Mouse (Mus musculus) fat pad, adult 2 months (tissue): ENCODE data around the gene Sae1.
A peak's percentile ranks its signal among the peaks of the same experiment; 100 is the strongest.
"Not testable (repeated sequence)": the region's sequence is repeated elsewhere in the genome, so short reads cannot be mapped to it uniquely, and the experiment has no call there.

Experiments used
- DNase-seq: peaks from one replicate; pipeline ENCODE4 v3.0.0-alpha.2; 2011; ENCODE audit warnings: low read depth, low spot score; ENCODE audit errors: extremely low read depth

Sae1 gene

DNA sequence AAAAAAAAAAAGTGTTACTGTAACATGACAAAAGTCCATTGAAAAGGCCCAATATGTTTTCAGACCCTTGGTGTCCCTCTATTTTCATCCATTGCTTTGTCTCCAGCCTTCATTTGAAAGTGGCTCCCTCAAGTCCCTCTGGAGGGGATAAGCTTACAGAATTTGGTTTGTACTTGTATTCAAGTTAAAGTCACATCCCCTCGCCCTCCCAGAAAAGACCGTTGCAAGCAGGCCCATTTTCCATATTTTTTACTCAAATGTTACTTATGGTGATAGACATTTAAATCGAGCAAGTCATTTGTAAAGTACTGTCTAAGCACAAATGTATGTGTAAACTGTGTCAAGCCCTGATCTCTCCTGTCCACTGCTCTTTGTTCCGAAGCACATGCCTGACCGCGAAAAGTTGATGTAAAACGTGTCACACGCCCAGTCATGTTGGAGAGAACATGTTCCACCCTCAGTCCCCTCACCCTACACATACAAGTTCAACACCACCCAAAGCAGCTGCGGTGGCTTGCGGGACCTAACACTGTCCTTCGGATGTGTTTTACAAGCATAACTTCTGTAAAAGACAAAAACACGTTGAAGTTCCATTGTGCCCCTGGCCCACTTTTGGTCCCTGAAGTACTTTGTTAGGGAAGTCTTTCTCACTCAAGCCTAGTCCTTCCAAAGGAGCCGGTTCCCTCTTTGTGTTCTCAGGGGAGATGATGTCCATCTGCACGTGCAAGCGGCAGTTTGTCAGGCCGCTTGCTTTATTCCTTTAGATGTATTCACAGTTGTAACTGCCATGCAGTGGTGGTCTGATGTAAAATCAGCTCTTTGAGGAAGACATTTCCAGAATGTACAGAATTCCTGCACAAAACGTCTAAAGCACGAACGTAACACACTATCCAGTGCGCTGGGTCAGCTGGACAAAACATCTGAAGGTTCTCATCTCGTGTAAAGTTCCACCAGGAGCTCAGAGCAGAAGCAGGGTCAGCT lies 15.7 kb upstream of the Sae1 start:
- no peak for DNase-seq

DNA sequence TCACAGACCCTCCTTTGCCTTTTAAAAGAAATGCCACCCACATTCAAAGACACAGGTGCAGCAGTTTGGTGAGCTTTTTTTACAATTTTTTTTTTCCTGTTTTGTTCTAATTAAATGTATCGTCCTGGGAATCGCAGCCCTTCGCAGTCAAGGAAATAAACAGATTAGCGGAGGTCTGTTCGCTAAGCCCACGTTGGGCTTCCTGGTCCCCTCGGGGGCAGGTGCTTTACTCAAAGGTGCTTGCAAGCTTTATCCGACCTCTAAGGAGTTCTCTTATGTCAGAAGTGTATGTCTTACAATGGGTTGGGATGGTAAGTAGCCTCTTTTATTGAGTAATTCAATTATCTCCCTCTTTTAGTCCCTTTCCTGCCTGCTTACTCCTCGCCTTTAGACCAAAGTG lies 14.8 kb upstream of the Sae1 start:
- DNase-seq, result no peak

DNA sequence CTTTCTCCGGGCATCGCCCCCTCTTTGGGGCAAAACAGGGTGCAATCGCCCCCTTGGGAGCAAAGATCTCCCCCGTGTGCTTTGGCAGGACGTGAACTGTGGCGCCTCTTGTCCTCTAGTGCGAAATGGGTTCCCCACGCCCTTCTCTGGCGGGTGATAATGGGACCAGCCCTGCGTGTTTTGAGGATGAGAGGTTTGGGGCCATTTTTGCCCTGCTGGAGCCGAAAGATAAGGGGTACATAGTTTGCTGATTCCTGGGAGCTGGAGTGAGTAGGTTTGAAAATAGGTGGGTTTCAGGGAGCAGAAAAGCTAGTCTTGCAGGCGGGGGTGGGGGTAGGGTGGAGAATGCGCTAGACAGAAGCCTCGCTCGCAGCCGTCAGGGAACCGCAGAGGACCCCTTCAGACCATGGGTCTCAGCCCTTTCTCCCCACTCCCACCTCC lies 14.4 kb upstream of the Sae1 start:
- no peak for DNase-seq

DNA sequence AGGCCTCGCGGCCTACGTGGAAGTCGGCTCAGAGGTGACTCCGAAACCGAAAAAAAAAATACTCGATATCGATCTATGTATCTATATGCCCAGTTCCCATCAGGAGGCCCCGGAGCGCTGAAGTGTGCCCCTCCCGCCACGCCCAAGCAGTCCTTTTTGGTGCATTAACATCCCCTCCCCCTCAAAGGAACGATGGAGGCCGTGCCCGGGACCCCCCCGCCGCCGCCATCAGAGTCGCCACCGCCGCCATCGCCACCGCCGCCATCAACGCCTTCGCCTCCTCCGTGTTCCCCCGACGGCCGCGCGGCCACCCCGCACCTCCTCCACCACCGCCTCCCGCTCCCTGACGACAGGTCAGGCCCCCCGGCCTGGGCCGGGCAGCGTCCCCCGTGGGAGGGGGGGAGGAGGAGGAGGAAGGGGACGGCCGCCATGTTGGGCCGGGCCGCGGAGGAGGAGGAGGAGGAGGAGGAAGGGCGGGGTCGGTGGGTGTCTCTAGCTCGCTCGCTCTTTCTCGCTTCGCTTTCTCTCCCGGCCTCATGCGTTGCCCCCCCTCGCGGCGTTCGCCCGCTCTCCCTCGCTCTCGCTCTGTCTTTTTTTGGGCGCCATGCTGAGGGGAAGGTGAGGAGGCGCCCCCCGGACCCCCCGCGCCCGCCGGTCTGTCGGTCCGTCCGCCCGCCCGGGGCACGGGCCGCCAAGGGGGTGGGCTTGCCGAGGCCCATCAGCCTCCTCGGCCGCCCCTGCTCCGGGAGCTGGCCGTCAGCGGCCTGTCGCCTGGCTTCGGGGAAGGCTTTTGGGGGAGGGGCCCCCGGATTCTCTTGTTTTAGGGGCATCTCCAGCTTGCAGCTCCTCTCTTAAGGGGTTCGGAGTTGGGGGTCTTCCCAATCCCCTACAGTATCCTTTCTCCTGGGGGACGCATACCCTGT lies 13.3 kb upstream of the Sae1 start, which contains the start of gene Zc3h4:
Zc3h4 (plus strand) TSS at position 222 of the 923 bp plus-strand sequence.
- DNase-seq, result no peak

DNA sequence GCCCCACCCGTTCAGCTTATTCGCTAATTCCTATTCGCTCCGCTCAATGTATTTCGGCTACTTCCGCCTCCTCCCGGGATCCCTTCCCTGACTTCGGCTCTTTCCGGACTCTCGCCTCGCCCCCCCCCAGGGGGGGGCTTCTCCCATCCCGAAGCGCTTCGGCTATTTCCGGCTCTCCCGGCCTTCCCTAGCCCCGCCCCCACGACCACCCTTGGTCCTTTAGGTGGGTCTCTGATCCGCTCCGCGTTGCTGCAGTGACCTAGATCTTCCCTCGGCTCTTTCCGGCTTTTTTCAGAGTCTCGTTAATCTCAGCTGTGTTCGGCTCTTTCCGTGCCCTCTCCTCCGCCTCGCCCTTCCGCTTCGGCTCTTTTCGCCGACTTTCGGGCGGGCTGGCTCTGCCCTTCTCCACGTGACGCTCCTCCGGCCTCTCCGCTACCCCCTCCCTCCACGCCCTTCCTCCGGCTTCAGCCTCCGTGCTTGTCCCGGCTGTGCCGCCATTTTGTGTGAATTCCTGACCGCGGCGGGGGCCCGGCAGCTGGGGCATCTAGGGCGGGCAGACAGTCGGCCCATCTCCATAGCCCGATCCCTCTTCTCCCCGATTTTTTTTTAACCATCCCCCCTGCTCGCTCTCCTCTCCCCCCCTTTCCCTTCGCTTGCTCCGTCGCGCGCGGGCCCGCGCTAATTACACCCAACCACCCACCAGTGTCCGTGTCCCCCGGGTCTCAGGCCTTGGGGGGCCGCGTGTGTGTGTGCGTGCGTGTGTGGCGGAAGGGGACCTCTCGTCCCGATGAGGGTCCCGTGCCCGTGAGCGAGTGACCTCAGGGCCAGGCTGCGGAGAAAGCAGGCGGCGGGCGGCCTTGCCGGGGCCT lies 12.4 kb upstream of the Sae1 start:
- peak; percentile 57 for DNase-seq

DNA sequence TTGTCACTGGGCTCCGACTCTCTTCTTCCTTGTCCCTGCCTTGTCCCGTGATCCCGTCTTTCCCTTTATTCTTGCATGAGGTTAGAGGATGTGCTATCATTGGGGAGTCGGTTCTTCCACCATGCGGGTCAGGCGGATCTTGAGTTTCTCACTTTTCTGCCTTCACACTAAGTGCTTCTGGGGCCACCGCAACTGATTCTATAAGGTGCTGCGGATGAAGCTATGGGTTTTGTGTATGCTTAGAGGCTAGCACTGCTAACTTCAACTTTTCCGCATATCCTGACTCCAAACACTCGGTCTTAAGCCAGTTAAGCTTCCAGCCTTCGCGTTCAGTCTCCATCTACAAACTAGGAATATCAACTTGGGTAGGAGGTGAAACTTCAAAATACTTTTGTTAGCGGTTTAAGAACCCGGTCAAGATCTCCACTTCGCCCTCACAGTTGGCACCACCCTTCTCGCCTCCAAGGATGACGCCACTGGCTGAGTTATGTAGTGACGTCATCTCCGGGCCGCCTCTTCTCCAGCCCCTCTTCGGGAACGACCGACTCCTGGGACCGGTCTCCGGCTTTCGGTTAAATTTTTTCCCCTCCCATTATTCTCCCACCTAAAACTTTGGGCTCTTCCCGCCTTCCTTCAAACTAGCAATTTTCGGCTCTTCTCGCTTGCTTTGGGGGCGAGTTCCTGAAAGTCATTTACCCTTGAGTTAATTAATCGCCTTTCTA lies 11.7 kb upstream of the Sae1 start:
- DNase-seq, result no peak

DNA sequence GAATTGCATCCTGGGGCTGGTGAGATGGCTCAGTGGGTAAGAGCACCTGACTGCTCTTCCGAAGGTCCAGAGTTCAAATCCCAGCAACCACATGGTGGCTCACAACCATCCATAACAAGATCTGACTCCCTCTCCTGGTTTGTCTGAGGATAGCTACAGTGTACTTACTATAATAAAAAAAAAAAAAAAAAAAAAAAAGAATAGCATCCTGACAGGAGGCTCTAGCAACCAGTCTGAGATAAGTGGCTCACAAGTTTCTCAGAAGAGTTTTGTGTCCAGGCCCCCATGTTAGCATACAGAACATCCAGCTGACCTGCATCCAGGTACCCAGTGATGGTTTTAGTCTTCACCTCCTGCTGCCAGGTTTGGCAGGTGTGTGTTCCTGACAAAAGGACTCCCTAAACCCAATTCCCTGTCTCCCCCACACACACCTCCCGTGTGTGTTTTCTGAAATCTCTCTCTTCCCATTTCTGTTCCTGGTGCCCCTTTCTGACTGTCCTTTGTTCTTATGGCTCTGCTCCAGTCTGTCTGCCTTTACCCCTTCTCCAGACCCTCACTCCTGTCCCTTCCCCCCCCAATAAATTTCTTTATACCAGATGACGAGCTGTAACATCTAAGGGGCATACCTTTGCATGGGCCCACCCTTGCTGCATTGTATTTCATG lies 10.9 kb upstream of the Sae1 start:
- DNase-seq, result no peak

DNA sequence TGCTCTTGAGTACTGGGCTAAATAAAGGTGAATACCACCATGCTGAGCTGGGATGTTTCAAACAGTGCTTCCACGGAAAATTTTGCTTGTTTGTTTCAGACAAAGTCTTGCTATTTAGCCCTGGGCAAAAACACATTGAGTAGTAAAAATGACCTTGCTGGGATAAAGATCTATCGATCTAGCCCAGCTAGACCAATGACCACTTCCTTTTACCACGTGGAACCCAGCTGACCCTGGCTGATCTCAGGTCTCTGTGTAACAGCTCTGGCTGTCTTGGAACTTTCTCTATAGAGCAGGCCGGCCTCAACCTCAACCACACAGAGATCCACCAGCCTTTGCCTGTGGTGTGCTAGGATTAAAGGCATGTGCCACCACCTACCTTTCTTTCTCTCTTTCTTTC lies 9.9 kb upstream of the Sae1 start:
- DNase-seq, result no peak

DNA sequence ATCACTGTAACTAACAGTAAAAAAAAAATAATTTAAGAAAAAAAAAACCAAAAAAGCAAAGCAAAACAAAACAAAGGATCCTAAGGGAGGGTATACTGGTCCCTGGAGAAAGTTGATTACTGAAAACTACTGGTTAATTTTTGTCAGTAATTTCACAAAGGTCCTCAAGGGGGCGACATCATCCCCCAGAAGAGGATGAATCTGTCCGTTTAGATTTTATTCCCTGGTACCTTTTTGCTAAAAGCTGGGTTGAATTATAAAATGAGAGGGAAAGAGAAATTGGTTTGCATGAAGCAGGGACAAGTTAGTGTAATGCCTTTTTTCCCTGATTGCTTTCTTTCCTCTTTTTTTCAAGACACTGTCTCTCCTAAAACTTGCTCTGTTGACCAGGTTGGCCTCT lies 8.3 kb upstream of the Sae1 start:
- DNase-seq, result no peak

DNA sequence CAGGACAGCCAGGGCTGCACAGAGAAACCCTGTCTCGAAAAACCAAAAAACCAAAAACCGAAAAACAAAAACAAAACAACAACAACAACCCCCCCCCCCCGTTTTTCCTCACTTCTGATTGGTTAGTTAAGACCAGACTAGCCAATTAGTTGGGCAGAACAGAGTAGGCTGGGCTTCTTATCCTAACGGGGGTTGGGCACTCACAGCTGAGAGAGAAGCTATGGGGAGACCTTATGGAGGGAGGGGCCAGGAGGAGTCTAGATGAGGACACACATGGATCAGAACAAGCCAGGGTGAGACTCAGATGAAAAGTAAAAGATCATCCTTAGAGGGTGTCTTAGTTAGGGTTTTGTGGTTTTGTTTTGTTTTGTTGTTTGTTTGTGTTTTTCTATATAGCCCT lies 5.3 kb upstream of the Sae1 start:
- DNase-seq, result no peak

DNA sequence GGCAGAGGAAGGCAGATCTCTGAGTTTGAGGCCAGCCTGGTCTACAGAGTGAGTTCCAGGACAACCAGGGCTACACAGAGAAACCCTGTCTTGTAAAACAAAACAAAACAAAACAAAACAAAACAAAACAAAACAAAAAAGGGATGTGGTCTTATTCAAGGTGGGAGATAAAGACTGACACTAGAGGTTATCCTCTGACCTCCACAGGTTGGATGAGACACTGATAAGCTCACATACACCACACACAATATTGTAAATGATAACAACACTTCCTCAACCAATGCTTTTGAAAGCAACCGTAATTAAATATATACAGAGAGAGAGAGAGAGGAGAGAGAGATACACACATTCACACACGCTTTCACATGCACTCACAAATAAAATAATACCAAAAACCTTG lies 2.3 kb upstream of the Sae1 start:
- DNase-seq, result not testable (repeated sequence)

DNA sequence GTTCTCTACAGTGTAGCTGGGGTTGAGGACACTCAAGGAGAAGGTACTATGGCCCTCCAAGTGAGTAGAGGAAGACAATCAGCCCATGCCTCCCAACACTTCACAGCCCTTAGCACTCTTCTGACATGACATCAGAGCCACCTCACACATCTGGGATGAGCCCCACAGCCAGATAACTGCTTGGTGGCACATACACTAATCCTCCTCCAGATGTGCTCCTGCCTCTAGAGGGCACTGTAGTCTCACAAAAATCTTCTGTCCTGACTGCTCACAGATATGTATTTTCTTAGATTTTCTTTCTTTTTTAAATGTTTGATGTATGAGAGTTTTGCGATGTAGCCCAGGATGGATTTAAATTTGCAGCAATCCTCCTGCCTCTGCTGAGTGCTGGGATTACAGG lies 11.1 kb downstream of the Sae1 start:
- DNase-seq, result no peak

DNA sequence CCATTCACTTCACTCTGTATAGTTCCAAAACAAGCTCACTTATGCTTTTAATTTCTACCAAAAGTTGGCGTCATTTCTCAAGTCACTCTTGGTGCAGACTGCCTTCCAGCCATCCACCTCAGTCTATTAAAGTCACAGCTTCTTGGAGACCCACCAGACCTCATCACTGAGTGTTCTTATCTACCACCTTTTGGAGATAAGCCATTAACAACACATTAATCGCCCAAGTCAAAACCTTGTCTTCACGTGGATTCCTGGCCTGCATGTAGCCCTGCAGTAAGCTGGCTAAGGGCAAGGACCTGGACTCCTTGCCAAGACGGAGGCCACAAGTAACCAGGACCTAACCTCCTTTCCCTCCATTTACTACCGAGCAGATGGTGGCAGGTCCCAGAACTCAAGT lies 12.6 kb downstream of the Sae1 start:
- DNase-seq, result no peak

DNA sequence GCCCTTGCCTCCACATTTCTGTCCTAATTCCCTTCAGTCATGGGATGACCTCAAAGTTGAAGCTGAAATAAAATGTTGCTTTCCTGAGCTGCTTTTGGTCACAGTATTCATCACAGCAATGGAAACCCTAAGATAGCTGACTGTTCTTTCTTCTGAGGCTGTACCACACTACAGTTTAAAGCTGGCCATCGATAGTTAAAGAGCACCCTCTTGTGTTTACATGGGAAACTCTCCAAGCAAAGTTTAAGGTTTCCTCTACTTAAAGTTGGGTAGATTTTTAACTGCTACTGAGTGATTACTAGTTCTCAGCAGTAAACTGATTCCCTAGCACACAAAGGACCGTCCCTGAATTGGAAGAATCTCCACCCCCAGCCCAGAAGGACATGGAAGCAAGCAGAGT lies 13.9 kb downstream of the Sae1 start:
- no peak for DNase-seq

DNA sequence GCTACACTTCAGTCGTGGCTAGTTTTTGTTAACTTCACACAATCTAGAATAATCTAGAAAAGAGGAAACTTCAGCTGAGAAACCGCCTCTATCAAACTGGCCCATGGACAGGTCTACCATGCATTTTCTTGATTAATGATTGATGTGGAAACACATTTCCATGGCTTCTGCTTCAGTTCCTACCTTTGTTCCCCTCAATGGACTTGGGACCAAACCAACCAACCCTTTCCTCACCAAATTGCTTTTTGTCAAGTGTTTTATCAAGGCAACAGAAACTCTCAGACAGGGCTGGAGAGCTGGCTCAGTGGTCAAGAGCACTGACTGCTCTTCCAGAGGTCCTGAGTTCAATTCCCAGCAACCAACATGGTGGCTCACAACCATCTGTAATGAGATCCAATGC lies 17.0 kb downstream of the Sae1 start:
- DNase-seq, result no peak

DNA sequence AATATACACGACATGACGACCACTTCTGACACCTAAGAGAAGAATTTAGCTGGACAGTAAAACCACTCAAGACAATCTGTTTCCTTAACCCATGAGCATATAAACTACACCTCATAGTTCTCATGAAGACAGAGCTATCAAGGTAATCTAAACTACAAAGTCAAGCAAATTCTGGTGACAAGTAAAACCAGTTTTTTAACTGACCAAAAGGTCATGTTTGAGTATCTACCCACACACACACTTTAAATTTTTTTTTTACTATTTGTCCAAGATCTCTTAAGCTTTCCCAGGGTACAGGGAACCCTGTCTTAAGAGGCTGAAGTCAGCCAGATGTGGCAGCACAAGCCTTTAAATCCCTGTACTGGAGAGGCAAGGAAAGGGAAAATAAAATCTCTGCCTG lies 18.8 kb downstream of the Sae1 start:
- no peak for DNase-seq

DNA sequence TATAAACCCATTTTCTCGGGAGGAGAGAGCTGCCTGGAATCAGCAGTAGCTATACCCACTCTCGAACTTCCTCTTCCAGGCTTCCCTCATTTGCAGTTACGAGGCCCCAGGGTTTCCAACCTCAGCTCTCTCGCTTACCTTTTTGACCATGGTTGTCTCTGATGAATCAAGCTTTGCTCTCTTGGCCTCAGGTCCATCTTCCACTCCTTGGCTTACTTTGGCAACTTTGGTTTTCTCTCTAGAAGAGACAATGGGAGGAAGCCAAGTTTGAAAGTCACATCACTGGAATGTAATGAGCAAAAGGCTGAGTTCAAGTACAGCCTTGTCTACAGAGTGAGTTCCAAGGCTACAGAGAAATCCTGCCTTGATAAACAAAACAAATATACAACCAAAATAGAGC lies 20.9 kb downstream of the Sae1 start:
- no peak for DNase-seq

DNA sequence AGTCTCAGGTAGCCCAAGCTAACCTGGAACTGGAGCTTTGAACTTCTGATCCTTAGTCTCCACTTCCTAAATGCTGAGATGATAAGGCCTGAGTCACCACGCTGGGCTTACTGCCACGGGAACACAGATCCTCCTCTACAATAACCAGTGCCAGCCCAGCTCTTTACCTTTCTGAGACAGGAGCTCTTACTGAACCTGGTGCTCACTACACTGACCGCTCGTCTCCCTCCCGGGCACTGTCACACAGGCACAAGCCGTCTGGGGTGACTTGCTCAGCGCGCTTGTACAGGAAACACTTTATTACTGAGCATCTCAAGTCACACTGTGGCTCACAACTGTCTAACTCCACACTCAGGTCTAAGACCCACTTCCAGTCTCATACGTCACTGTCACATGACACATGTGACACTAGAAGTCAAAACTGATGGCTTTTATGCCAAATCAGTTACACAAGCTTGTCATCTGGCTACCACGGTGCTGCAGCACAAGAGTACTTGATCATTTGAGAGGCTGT lies 21.4 kb downstream of the Sae1 start:
- DNase-seq, result no peak

DNA sequence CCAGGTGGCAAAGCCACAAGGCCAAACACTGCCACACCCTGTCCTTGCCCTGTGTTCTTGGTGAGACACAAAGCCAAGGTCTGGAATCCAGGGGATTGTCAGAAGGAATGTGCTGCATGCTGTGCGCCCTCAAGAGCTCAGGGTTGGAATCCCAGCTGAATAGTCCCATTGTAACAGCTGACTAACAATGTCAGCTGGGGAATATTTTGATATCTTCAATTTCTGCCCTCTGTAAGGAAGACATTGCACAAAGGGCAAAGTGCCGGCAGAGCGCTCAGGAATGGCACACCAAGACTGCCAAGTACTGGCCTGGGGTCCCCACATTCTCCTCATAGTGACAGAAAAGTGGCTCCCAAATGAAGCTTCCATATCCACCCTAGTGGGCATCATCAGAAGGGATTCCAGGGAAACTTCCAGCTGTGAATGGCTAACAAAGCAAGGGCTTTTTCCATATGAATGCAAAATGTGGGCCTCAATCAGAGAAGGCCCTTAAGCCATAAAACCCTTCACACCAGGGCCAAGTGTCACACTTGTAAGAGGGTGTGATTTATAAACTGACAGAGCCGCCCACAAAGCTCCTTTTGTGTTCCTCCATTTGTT lies 22.6 kb downstream of the Sae1 start:
- DNase-seq, result no peak
